Mouse (Mus musculus) megakaryocyte, embryonic 14.5 days (primary cell): ENCODE measurements at regions not wholly inside any gene's neighbourhood (a gene's known extent, or its start where the extent isn't known, plus 50 kb on each side); places are given as distances from the start of the nearest gene placed in this dataset.

Experiments used
- FLI1 ChIP-seq: IDR thresholded peaks from 2 replicates; pipeline ENCODE4 v1.6.1; 2012; ENCODE audit warnings: low read length, inconsistent platforms, mixed read lengths
- GATA1 ChIP-seq: IDR thresholded peaks from 3 replicates; pipeline ENCODE4 v1.6.1; 2012; ENCODE audit warnings: mixed read lengths, low read length, inconsistent platforms, borderline replicate concordance

GRCm38 (mm10) chr6:99887904-99888303 is 161.7 kb upstream of the Prok2 start:
- TF ChIP-seq GATA1 (no peak), FLI1 (no peak)
